Mouse (Mus musculus): ENCODE data around the gene Trim8.

Trim8 gene

GRCm38 (mm10) chr19:46523480-46524151 lies 22.1 kb downstream of the Trim8 start:
- peak; percentile 71 for DNase-seq (ENCODE audit: extremely low spot score, low spot score)

DNA sequence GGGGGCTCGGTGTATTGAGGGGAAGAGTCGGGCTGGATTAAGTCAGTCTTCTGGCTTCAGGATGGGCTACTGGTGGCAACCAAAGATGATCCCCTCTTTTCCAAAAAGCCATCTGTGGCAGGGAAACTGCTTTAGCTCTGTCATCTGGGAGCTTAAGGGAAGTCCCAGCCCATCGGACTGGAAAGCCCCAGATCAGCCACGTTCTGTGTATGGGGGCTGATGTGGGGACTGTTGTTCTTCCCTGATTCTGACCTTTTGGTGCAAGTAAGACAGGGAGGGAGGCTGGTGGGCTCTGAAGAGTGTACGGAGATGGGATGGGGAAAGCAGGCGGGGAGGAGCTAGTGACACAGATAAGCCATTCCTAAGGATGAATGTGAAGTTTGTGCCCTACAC lies 22.6 kb downstream of the Trim8 start:
- no peak for DNase-seq (ENCODE audit: extremely low spot score, low spot score)

DNA sequence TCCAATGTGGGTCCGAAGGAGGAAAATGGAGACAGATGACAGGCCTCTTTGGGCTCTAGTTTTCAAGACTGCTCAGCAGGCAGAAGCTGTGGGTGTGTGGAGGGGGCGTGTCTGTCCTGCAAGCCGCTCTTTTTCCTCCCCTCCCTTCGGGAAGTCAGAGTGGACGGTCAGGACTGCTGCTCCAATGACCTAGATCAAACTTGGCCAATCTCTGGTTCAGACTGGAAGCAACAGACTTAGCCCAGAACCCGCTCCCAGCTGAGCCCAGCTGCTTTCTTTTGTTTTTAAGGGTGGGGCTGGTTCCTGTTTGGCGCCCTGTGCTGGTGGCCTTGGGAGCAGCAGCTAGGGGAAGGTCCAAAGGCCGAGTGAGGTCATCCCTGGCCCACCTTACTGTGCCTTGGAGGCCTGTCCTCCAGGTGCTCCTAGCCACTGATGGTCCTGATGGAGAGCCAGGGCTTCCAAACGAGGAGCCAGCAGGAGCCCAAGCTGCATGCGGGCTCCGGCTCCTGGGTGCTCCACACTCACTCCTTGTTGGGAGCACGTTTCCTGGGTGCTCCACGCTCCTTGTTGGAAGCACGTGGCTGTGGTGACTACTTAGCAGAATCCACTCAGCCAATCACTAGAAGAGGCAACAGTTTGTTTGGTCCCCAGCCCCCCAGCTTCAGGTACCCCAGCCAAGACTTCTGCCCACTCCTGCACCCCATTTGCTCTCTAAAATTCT lies 23.3 kb downstream of the Trim8 start:
- DNase-seq (ENCODE audit: extremely low spot score, low spot score), result peak; percentile 51

DNA sequence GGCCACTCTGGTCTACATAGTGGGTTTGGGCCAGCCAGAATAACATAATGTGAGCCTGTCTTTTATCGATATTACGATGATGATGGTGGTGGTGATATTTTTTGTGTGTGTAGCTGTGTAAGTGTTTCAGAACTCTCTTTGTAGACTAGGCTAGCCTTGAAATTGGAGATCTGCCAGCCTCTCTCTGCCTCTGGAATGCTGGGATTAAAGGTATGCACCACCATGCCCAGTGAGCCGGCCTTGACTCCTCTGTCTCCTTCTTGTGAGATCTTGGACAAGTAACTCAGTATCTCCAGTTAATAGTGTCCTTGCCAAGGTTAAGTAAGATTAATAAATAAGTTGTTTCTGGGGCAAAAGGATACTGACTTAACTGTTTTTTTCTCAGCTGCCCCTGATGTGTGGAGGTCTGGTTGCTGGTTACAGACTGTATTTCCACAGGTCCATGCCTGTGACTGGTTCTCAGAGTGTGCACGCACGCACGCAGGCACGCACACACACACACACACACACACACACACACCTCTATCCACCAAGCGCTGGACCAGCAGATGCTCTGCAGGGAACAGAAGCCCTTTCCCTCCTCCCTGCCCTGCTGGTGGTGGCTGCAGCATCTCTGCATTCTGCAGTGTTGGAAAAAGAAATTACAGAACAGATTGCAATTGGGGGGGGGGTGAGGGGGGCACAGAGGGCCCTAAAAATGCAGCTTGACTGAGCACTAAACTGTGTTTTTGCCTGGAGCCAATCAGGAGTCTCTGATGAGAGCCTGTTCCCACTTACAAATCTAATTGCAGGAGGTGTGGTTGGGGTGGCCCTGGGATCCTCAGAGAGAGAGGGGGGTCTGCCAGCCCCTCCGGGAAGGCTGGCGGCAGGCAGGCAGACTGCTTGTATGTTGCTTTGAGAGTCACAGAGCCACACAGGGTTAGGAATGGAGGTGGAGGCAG lies 24.5 kb downstream of the Trim8 start:
- no peak for DNase-seq (ENCODE audit: extremely low spot score, low spot score)

- no peak for DNase-seq (ENCODE audit: extremely low spot score, low spot score)
These were observed 26.4 kb downstream of the Trim8 start for GRCm38 (mm10) chr19:46527632-46528528.

- peak; percentile 73 for DNase-seq (ENCODE audit: extremely low spot score, low spot score)
These were observed 27.2 kb downstream of the Trim8 start for GRCm38 (mm10) chr19:46528529-46529213.

- DNase-seq (ENCODE audit: extremely low spot score, low spot score), result peak; percentile 48
These were observed 28.3 kb downstream of the Trim8 start for GRCm38 (mm10) chr19:46529601-46530448.

DNA sequence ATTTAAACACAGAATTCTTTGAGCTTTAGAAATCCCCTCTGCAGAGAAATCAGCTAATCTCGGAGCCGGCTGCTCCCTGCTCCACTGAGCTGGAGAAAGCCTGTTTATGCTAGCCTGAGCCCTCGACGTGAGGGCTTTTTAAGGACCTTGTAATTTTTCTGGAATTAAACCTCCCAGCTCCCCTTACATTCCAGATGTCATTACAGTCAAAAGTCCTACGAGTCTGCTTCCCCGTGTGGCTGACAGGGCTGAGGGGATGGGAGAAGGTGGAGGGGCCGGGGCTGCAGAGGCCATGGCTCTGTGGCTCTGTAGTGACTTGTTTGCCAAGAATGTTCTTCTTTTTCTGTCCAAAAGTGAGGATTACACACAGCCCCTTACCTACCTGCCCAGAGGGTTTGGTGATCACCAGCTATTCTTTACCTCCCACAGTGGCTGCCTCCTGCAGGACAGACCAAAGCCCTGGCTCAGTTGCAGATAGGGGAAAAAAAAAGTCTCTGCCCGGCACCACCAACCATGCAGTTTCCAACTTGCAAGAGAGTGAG lies 29.0 kb downstream of the Trim8 start:
- no peak for DNase-seq (ENCODE audit: extremely low spot score, low spot score)

DNA sequence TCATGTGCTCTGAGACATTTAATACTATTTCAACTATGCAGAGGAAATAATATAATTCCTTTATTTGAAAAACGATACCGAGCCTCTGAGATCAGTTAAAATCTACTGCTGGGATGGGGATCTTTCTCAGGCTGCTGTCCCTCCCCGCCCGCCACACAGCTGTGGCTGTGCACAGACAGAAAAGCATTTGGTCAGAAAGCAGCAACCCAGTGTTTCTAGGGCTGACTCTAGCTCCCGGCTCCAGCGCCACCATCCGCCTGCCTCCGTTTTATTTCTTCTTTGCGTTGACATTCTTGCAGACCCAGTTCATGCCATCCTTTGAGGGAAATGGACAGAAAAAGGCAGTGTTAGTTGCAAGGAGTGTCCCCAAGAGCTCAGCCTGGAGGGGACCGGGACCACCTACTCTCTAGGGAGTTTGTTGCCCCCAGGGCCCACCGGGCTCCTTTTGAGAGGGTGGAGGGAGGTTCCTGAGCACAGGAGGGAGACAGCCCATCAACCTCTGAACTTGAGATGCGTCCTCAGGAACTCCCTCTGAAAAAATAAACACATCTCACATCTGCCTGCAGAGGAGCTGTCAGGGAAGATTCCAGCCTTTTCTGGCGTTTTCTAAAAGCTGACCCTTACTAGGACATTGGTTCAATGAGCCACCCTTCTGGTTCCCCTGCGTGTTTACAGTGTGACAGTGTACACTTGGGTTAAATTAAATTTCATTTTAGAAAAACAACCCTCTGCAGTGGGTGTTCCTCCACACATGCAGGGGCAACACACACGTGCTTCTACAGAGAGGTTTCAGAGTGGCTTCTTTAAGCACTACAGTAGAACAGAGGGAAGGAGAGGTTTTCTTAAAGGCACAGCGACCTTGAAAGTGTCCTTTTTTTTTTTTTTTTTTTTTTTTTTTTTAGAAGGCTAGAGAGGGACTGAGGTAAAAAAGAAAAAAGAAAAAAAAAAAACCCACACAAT lies 29.8 kb downstream of the Trim8 start:
- DNase-seq (ENCODE audit: extremely low spot score, low spot score), result no peak

DNA sequence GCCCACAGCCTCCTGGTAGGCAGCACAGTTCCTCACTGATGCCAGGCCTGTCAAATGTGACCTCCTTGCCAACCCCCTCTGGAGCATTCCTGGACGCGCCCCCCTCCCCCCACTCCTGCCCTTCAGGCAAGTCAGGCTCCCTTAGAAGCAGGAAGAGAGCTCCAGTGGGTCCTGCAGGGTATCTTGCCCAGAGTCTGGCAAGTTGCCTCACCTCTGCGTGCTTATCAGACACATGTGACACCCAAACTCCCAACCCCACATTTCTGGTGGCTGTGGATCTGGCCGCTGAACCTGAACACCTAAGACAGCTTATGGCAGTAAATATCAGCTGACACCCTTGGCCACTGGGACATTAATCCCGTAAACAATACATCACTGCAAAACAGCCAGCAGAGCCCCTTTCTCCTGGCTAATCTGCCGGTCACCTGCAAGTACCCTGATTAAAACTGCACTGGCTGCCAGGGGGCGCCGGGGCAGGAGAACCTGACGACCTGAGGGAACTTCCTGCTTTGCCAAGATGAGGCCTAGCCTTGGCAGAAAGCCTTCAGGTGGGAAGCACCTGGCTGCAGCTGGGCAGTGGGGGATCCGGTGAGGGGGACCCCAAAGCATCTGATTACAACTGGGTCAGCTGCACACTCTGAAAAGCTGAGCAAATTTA lies 30.7 kb downstream of the Trim8 start:
- DNase-seq (ENCODE audit: extremely low spot score, low spot score), result peak; percentile 40

GRCm38 (mm10) chr19:46533066-46533465 lies 31.6 kb downstream of the Trim8 start:
- peak; percentile 50 for DNase-seq (ENCODE audit: extremely low spot score, low spot score)

DNA sequence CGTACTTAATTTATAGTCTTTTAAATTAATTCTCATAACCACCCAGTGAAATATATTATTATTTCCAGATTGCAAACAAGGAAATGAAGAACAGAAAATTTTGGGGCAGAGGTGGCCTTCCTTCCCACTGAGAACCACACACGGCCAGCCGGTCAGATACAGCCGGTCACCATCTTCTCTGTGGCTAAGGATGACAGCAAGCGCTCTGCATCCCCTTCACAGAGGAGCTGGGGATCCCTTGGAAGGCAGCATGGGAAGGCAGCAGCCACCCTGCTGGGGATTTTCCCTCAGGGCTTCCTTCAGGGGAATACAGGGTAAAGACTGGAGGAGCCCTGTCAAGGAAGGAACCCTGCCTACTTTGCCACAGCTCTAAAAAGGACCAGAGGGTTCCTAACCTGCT lies 32.0 kb downstream of the Trim8 start:
- no peak for DNase-seq (ENCODE audit: extremely low spot score, low spot score)

- no peak for DNase-seq (ENCODE audit: extremely low spot score, low spot score)
These were observed 33.1 kb downstream of the Trim8 start for GRCm38 (mm10) chr19:46534542-46535098.

- no peak for DNase-seq (ENCODE audit: extremely low spot score, low spot score)
These were observed 35.9 kb downstream of the Trim8 start for GRCm38 (mm10) chr19:46537357-46537756.

DNA sequence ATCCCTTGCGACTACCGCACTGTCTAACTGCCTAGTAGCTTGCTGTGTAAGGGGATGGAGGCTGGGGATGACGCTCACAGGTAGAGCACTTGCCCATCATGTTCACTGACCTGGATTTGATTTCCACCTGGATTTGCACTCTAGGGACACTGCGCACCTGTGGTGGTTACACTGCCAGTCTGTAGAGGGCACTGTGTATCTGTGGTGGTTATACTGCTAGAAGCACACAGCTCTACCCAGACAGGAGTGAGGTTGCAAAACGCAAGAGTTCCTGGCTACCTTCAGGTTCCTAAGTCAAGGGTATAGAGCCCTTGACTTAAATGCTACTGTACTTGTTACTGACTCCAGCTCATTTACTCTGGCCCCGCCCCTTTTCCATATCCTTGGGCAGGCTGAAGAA lies 36.7 kb downstream of the Trim8 start:
- DNase-seq (ENCODE audit: extremely low spot score, low spot score), result no peak

DNA sequence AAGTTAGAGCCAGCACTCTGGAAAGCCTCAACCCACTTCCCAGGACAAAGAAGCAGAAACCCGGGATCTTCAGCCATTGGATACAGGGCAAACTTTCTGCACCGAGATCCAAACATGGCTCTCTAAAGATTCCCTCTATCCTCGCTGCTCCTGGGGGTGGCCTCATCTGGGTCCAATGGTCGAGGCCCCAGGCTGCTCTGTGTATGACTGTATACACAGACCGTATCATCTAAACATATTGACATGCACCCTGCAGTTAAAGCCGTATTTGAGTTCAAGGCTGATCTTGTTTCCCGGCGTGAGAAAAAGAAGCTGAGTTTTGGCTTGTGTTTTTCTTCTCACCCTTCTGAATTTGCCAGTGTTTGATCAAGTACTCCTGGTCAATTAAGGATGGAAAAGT lies 41.2 kb downstream of the Trim8 start:
- no peak for DNase-seq (ENCODE audit: extremely low spot score, low spot score)

DNA sequence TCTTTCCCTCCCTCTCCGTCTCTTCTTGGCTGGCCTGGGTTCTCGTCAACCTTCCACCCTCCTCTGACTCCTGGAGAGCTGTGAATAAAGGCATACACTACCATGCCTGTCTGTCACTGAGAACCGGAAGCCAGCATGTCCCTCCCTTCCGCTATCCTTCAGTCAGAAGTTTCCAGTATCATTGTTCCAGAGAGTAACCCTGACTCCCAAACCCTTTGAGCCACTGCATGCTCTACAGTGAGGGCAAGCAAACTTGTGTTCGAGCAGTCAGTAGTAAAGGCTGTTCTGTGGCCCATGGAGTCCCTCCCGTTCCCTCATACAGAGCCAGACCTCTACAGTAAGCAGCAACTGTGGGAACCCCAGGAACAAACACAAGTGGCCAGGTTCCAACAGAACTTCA lies 46.1 kb downstream of the Trim8 start:
- DNase-seq (ENCODE audit: extremely low spot score, low spot score), result no peak
